Mouse (Mus musculus): ENCODE data around the gene Hs6st2.

Gene Hs6st2

DNA sequence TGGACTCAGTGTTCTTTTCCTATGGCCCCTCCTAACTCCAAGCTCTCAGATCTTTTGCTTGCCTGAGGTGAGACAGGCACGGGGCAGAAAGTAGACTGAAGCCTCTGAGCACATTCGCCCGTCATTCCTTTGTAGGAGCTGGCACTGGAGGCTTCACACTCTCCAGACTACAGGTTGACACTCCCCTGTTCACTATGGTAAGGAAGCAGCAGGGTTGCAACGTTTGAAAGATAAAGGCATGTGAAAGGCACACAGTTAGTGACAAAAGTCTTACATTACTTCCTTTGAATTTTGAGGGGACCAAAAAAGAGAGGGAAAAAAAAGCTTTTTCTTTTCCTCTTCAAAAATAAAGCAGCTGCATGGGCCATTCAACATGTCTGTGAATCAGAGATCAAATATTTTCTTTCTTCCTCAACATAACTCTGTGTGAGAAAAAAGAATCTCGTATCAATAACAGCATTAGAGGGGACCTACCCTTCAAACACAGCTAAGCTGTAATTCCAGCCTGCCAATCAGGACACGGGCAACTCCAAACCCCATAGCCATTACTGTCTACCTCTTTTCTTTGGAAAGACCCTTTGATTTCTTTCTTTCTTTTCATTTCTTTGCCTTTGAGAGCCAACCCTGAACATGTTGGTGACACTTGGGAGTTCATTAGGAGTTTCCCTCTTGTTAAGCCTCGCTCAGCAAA lies 177.7 kb downstream of the Hs6st2 start:
- TF ChIP-seq GATA4 (IDR thresholded peaks at IDR 0.05; ENCODE audit: insufficient replicate concordance, low read length) = no peak

- no peak for TF ChIP-seq GATA4 (IDR thresholded peaks at IDR 0.05; ENCODE audit: insufficient replicate concordance, low read length)
Measured at GRCm38 (mm10) chrX:51497831-51498230, 183.8 kb downstream of the Hs6st2 start.

- TF ChIP-seq GATA4 (IDR thresholded peaks at IDR 0.05; ENCODE audit: insufficient replicate concordance, low read length) = no peak
Measured at GRCm38 (mm10) chrX:51488374-51488773, 193.3 kb downstream of the Hs6st2 start.

- no peak for TF ChIP-seq GATA4 (IDR thresholded peaks at IDR 0.05; ENCODE audit: insufficient replicate concordance, low read length)
Measured at GRCm38 (mm10) chrX:51469411-51469810, 212.2 kb downstream of the Hs6st2 start.

GRCm38 (mm10) chrX:51461413-51461812 lies 220.2 kb downstream of the Hs6st2 start:
- TF ChIP-seq GATA4 (IDR thresholded peaks at IDR 0.05; ENCODE audit: insufficient replicate concordance, low read length) = no peak

DNA sequence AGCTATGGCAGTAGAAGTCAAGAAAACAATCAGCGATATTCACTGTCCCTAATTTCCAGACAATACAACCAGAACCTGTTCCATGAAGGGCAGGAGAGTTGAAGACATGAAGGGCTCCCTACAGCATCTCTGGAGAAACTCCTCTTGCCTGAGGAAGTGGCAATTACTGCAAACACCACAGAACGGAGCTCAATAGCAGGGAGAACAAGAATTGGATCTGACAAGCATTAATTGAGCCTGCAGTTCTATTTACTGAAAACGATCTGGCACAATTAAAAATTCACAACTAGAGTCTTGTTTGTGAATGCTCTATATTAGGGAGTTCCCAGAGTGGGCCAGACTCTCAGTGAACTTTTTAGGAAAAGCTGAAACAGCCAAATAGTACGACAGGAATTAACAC lies 238.3 kb downstream of the Hs6st2 start:
- no peak for TF ChIP-seq GATA4 (IDR thresholded peaks at IDR 0.05; ENCODE audit: insufficient replicate concordance, low read length)

DNA sequence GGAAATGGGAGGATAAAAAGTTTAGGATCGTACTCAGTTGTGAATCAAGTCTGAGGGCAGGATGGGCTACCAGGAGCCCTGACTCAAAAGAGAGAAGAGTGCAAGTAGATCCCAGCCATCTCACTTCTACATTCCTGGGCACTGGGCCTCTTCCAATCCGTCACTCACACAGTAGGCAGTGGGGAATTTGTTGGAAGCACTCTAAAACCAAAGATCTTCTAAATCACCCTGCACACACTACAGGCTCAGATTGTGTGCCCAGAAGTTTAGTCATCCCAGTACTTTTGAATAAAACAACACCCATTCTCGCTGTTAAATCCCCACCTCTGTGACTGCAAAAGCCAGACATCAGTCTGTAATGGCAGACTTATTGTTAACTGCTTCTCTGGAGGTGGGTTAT lies 249.9 kb downstream of the Hs6st2 start:
- no peak for TF ChIP-seq GATA4 (IDR thresholded peaks at IDR 0.05; ENCODE audit: insufficient replicate concordance, low read length)

DNA sequence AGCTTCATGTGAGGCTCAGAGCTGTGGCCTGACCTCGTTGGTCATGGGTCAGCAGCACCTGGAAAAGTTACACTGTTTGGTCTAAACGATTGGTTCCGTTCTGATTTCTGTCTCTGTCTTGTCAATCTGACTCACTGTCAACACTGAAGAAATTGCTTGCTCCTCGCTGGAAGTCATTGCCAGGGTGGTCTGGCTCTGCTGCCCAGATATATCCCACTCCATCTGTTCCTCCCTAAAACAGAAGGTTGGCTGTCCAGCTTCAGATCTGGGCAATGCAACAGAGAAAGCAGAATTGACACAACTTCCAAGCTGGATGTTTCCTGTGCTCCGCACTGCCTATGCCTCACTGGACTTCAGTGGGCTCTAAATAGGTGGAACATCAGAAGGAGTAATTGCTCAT lies 256.6 kb downstream of the Hs6st2 start:
- no peak for TF ChIP-seq GATA4 (IDR thresholded peaks at IDR 0.05; ENCODE audit: insufficient replicate concordance, low read length)

GRCm38 (mm10) chrX:51410289-51410688 lies 271.4 kb downstream of the Hs6st2 start:
- no peak for TF ChIP-seq GATA4 (IDR thresholded peaks at IDR 0.05; ENCODE audit: insufficient replicate concordance, low read length)

DNA sequence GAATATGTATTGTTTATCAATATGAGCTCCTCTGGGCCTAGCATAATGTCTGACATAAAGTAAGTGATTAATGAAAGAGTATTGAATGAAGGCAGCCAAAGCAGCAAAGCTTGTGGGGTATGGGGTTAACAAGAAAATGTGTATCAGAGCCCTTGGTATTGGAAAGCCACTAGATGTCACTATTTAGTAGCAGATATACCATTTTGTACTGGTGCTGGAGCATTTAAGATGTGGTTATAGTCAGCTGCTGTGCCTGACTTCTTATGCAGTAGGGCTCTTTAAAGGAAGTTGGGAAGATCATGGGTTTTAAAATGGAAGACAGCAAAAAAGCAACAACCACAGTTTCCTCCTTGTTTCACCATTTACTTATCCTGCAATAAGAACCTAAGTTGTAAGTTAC lies 284.2 kb downstream of the Hs6st2 start:
- TF ChIP-seq GATA4 (IDR thresholded peaks at IDR 0.05; ENCODE audit: insufficient replicate concordance, low read length) = no peak

- no peak for TF ChIP-seq GATA4 (IDR thresholded peaks at IDR 0.05; ENCODE audit: insufficient replicate concordance, low read length)
Measured at GRCm38 (mm10) chrX:51374670-51375069, 307.0 kb downstream of the Hs6st2 start.

- no peak for TF ChIP-seq GATA4 (IDR thresholded peaks at IDR 0.05; ENCODE audit: insufficient replicate concordance, low read length)
Measured at GRCm38 (mm10) chrX:51372477-51373239, 309.0 kb downstream of the Hs6st2 start.

DNA sequence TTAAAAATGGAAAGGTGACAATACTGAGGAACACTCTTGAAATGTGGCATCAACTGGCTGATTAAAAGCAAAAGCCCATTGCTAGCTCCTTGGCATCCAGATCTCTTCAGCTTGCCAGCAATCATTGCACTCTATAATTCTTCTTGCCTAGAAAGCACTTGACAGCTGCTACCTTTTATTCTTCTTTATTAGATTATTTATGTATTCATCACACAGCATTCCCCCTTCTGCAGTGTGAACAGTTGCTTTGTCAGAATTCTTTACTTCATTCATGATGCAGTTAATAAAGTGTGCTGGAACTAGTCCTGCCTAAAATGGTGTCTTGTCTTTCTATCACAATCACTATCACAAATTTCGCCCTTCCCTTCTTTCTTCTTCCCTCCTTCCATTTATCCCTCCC lies 332.0 kb downstream of the Hs6st2 start:
- TF ChIP-seq GATA4 (IDR thresholded peaks at IDR 0.05; ENCODE audit: insufficient replicate concordance, low read length) = no peak

GRCm38 (mm10) chrX:51343595-51343994 lies 338.1 kb downstream of the Hs6st2 start:
- no peak for TF ChIP-seq GATA4 (IDR thresholded peaks at IDR 0.05; ENCODE audit: insufficient replicate concordance, low read length)

Data from liver, adult (tissue).